Mouse (Mus musculus) urinary bladder, postnatal 14 days (tissue): ENCODE results near the gene Clock.
A peak's percentile ranks its signal among the peaks of the same experiment; 100 is the strongest.

Source experiments
- DNase-seq: peaks from one replicate; pipeline ENCODE4 v3.0.0; 2021; ENCODE audit warnings: low spot score

The Clock gene

GRCm38 (mm10) chr5:76304452-76305341 is at the start of gene Clock:
Clock (minus strand) TSS chr5:76304792.
- DNase-seq = peak; percentile 88

GRCm38 (mm10) chr5:76351953-76352611 is 47.5 kb upstream of the Clock start:
- DNase-seq = no peak

GRCm38 (mm10) chr5:76351537-76351936 is 46.9 kb upstream of the Clock start:
- no peak for DNase-seq

- DNase-seq = peak; percentile 63
Measured at GRCm38 (mm10) chr5:76346137-76346536, 41.5 kb upstream of the Clock start.

GRCm38 (mm10) chr5:76340931-76341330 is 36.3 kb upstream of the Clock start:
- DNase-seq = no peak

- DNase-seq = no peak
Measured at GRCm38 (mm10) chr5:76337100-76337499, 32.5 kb upstream of the Clock start.

GRCm38 (mm10) chr5:76333833-76334232 is 29.2 kb upstream of the Clock start:
- no peak for DNase-seq

- no peak for DNase-seq
Measured at GRCm38 (mm10) chr5:76330953-76331352, 26.4 kb upstream of the Clock start, which contains the start of gene Pdcl2. Pdcl2 (minus strand) TSS chr5:76331156.

- DNase-seq = no peak
Measured at GRCm38 (mm10) chr5:76327296-76327695, 22.7 kb upstream of the Clock start.

GRCm38 (mm10) chr5:76325113-76325512 is 20.5 kb upstream of the Clock start:
- DNase-seq = no peak

- DNase-seq = no peak
Measured at GRCm38 (mm10) chr5:76321249-76322196, 16.9 kb upstream of the Clock start.

GRCm38 (mm10) chr5:76308206-76308605 is 3.6 kb upstream of the Clock start:
- DNase-seq = no peak

GRCm38 (mm10) chr5:76306261-76306660 is 1.7 kb upstream of the Clock start:
- no peak for DNase-seq

GRCm38 (mm10) chr5:76305616-76306015 is 1.0 kb upstream of the Clock start:
- peak; percentile 8 for DNase-seq

GRCm38 (mm10) chr5:76303745-76304451 is 694 bp downstream of the Clock start:
- DNase-seq = peak; percentile 83

- DNase-seq = no peak
Measured at GRCm38 (mm10) chr5:76303379-76303744, 1.2 kb downstream of the Clock start.

GRCm38 (mm10) chr5:76302009-76302408 is 2.6 kb downstream of the Clock start:
- DNase-seq = no peak

- no peak for DNase-seq
Measured at GRCm38 (mm10) chr5:76289234-76289691, 15.3 kb downstream of the Clock start.

GRCm38 (mm10) chr5:76288256-76288655 is 16.3 kb downstream of the Clock start:
- no peak for DNase-seq

- no peak for DNase-seq
Measured at GRCm38 (mm10) chr5:76287062-76287461, 17.5 kb downstream of the Clock start.

- DNase-seq = no peak
Measured at GRCm38 (mm10) chr5:76285699-76286098, 18.9 kb downstream of the Clock start.
